Mouse (Mus musculus) neural tube, embryonic 14.5 days (tissue): ENCODE measurements around the gene Acyp1. TPM values are rescaled to one million over a fixed set of nuclear protein-coding genes. Genes with fewer than 3 reads are reported as not detected.

Experiments
- ATAC-seq: fragments of 200-750 bp; cut with Nextera tagmentation; 2 replicates; pipeline ENCODE4 v1.8.0; 2017; ENCODE audit warnings: low read depth, mild to moderate bottlenecking, moderate TSS enrichment, moderate library complexity
- H3K27ac ChIP-seq: fragments of 300-500 bp; sonication (generic); 2 replicates; pipeline ENCODE4 v1.5.1; 2014; ENCODE audit warnings: low read depth, mild to moderate bottlenecking, control low read depth, low read length, moderate library complexity, mixed read lengths
- H3K27me3 ChIP-seq: fragments of 300-500 bp; sonication (generic); 2 replicates; pipeline ENCODE4 v1.6.1; 2014; ENCODE audit warnings: low read length; ENCODE audit not compliant: control insufficient read depth, insufficient read depth
- H3K36me3 ChIP-seq: fragments of 300-500 bp; sonication (generic); 2 replicates; pipeline ENCODE4 v1.6.1; 2014; ENCODE audit warnings: low read length, mixed read lengths; ENCODE audit not compliant: control insufficient read depth, insufficient read depth
- H3K4me1 ChIP-seq: fragments of 300-500 bp; sonication (generic); 2 replicates; pipeline ENCODE4 v1.6.1; 2014; ENCODE audit warnings: low read length; ENCODE audit not compliant: control insufficient read depth, insufficient read depth
- H3K4me2 ChIP-seq: fragments of 300-500 bp; sonication (generic); 2 replicates; pipeline ENCODE4 v1.6.1; 2014; ENCODE audit warnings: mild to moderate bottlenecking, low read depth, low read length, control low read depth
- H3K4me3 ChIP-seq: fragments of 300-500 bp; sonication (generic); 2 replicates; pipeline ENCODE4 v1.5.1; 2014; ENCODE audit warnings: low read depth, low read length, control low read depth, mixed read lengths
- H3K9ac ChIP-seq: fragments of 300-500 bp; sonication (generic); replicated peaks from 2 replicates; pipeline ENCODE4 v1.6.1; 2014; ENCODE audit warnings: low read depth, mild to moderate bottlenecking, control low read depth, low read length, mixed read lengths
- H3K9me3 ChIP-seq: fragments of 300-500 bp; sonication (generic); 2 replicates; pipeline ENCODE4 v1.6.1; 2016; ENCODE audit warnings: low read length; ENCODE audit not compliant: control insufficient read depth
- WGBS: fragments of 180-500 bp; shearing (Covaris S2); extraction: QIAGEN DNeasy Blood & Tissue Kit; methylation state at CpG from one replicate; pipeline ENCODE4 v1.1.7; 2014; 5-methylcytosine and 5-hydroxymethylcytosine counted together
- polyA plus RNA-seq: library from polyadenylated mRNA; unstranded; fragments of >200 nt; fragmentation: Nextera tagmentation; extraction: Ambion mirVana; gene quantifications from 2 replicates; pipeline ENCODE4 v1.2.1, GENCODE M21; 2014

Gene Acyp1
- polyA plus RNA-seq, 1 experiment from 2014 or later, result 55.7 TPM

DNA sequence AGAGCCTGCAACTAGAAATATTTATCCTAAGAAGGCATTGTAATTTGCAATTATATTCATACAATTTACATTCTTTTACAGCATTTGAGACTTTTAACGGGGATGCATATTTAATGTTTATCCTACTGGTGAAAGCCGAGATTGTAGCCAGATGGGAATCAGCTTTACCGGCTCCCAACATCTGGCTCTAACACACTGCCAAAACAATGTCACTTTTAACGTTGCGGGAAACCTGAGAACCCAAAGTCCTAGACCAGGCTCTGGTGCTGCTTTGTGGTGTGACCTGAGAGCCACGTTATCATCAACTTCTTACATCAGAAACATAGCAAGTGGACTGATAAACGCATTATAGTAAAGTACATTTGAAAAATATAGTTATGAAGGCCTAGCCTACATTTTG lies 23.3 kb downstream of the Acyp1 start:
- Histone ChIP-seq H3K4me3 (no peak overlapping the region), H3K36me3 (no peaks in the 10 kb centered on the region; the same call in 1 of the 2 replicates), H3K9me3 (no peaks in the 10 kb centered on the region), H3K4me1 (0 out of 2 replicates have a peak, but pooled peaks cover 8% of the 10 kb centered on the region), H3K9ac (no peak overlapping the region), H3K27ac (no peak overlapping the region), H3K4me2 (no peak overlapping the region), H3K27me3 (no peaks in the 10 kb centered on the region)
- no peak for ATAC-seq
- 63% methylated on average over 7 of the region's 7 CpGs for WGBS

DNA sequence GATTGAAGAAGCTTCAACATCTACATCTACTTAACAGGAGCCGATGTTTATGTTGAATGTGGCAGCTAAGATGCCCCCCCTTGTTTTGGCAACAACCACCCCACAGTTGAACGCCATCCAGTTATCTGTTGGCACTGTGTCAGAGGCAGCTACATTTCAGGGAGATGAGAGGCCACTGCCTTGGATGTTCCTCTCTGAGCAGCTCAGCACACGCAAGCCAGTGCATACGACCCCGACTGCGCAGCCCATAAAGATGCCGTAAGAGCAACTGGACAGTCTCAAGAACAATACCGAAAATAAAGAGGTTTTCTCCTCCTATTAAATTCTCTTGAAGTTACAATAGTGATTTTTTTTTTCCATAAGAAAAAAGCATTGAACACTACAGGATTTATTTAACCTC lies 23.7 kb downstream of the Acyp1 start:
- H3K36me3 ChIP-seq, result no peaks in the 10 kb centered on the region; the same call in 1 of the 2 replicates
- H3K4me2 ChIP-seq, result no peak overlapping the region
- no peaks in the 10 kb centered on the region for H3K9me3 ChIP-seq
- H3K4me3 ChIP-seq, result no peak overlapping the region
- ATAC-seq, result no peak
- 0 out of 2 replicates have a peak, but pooled peaks cover 6% of the 10 kb centered on the region for H3K4me1 ChIP-seq
- H3K27me3 ChIP-seq, result no peaks in the 10 kb centered on the region
- H3K27ac ChIP-seq, result no peak overlapping the region
- WGBS, result 73% methylated on average over 8 of the region's 8 CpGs
- H3K9ac ChIP-seq, result no peak overlapping the region

DNA sequence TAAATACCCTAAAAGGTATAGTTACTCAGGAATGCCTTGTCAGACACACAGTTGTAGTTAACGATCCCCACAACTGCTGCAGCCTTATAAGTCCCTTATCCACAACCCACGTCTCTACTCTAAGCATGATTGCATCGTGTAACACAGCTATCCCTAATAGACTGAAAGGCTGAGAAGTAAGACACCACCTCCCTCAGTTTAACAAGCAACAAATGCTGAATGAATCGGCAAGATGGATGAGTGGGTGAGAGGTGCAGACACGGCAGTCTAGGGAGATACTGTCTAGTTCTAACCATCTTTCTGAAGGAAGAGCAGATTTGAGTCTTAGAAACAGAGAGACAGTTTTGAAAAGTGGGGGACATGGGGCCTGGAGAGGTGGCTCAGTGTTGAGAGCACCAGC lies 25.0 kb downstream of the Acyp1 start:
- no peak overlapping the region for H3K27ac ChIP-seq
- no peak overlapping the region for H3K9ac ChIP-seq
- WGBS, result 81% methylated on average over 5 of the region's 5 CpGs
- H3K36me3 ChIP-seq, result peaks cover under 1% of the 10 kb centered on the region; the same call in 1 of the 2 replicates
- H3K4me1 ChIP-seq, result 0 out of 2 replicates have a peak, but pooled peaks cover 6% of the 10 kb centered on the region
- H3K9me3 ChIP-seq, result no peaks in the 10 kb centered on the region
- no peaks in the 10 kb centered on the region for H3K27me3 ChIP-seq
- H3K4me3 ChIP-seq, result no peak overlapping the region
- no peak for ATAC-seq
- H3K4me2 ChIP-seq, result no peak overlapping the region

DNA sequence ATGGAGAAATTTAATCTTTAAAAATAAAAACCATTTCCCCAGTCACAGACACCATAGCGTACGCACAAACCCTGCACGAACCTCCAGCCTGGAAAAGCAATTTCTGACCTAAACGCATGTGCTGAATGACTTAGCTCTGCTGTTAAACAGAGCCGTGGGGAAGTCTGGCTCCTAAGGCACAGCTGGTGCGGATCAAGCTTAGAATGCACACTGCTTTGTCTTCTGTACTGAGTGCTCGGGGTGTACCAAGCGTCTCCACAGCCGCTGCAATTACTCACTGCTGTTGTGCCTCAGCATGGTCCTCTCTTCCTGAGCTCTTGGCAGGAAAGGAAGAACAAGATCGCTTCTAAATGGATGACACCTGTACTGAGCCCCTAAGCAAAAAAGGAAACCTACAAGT lies 25.7 kb downstream of the Acyp1 start:
- no peak overlapping the region for H3K4me3 ChIP-seq
- no peaks in the 10 kb centered on the region for H3K9me3 ChIP-seq
- 0 out of 2 replicates have a peak, but pooled peaks cover 6% of the 10 kb centered on the region for H3K4me1 ChIP-seq
- no peak overlapping the region for H3K9ac ChIP-seq
- H3K4me2 ChIP-seq, result no peak overlapping the region
- H3K36me3 ChIP-seq, result 0 out of 2 replicates have a peak, but pooled peaks cover 5% of the 10 kb centered on the region
- H3K27ac ChIP-seq, result no peak overlapping the region
- WGBS, result 39% methylated on average over 10 of the region's 10 CpGs
- ATAC-seq, result no peak
- no peaks in the 10 kb centered on the region for H3K27me3 ChIP-seq

DNA sequence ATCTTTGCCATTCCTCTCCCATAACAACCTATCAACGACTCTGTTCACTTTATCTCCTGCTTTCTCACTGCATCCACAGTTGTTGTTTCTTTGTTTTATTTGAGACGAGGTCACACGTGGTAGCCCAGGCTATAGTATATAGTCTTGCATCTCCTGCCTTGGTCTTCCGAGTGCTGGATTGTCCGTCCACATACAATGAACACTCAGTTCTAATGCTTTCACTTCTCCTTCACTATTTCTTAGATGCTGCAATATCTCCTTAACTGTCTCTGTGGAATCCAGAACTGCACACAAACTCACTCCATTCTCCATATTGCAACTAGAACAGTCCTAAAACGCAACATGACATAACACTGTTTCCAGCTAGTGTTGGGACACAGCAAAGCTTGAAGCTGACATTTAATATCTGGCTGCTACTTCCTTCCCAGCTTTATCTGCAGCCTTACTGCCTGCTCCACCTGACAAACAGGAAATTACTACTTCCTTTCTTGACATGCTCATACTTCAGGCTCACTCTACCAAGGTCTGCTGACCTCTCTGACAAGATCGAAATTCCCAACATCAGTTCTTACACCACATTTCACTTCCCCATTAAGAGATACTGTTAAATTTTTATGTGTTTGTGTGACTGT lies 31.1 kb downstream of the Acyp1 start:
- Histone ChIP-seq H3K9ac (no peak overlapping the region), H3K27ac (no peak overlapping the region), H3K4me2 (no peak overlapping the region), H3K9me3 (no peaks in the 10 kb centered on the region), H3K36me3 (0 out of 2 replicates have a peak, but pooled peaks cover 5% of the 10 kb centered on the region), H3K4me1 (no peaks in the 10 kb centered on the region), H3K27me3 (no peaks in the 10 kb centered on the region), H3K4me3 (no peak overlapping the region)
- ATAC-seq, result no peak
- 87% methylated on average over 7 of the region's 7 CpGs for WGBS

DNA sequence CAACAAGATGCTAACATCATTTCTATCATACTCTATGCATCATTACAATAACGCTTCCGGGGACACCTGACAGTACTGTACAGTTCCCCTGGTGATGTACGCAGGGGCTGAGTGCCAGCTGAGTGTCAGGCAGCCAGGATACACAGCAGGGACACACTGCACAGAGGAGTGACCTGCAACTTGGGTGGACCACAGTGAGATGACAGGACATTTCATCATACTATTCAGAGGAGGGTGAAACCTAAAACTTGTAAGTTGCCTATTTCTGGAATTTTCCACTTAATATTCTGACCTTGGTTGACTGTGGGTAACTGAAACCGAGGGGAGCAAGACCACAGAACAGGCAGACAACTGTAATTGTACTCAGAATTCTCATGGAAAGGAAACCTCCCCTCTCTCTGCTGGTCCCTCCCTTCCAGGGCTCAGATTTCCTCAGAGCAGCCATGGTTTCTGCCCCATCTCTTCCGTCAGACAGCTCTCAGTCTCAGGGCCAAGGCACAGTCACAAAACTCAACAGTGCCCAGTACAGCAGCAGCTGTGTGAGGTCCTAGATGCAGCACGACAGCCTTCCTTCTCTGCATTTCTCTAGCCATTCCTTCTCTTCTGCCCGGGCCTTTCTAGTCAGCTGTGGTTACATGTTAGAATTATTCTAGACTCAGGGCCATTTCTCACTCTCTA lies 32.0 kb downstream of the Acyp1 start:
- no peak for ATAC-seq
- 69% methylated on average over 7 of the region's 7 CpGs for WGBS
- Histone ChIP-seq H3K9me3 (no peaks in the 10 kb centered on the region), H3K4me1 (no peaks in the 10 kb centered on the region), H3K36me3 (0 out of 2 replicates have a peak, but pooled peaks cover 5% of the 10 kb centered on the region), H3K4me2 (no peak overlapping the region), H3K9ac (no peak overlapping the region), H3K27ac (no peak overlapping the region), H3K4me3 (no peak overlapping the region), H3K27me3 (no peaks in the 10 kb centered on the region)

DNA sequence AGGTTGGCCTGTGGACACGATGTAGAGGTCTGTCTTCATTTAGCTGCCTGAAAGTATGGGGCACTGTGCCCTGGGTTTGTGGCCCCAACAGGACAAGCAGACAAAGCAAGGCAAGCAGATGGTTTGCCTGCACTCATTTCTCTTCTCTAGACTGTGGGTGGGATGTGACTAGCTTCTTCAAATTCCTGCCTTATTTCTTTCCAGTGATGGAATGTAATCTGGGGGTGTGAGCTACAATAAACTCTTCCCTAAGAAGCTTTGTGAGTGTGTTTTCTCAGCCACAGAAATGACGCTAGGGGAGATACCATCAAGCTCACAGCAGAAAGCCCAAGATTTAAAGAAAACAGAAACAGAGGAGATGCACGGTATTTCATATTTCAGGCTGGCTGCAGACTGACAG lies 36.2 kb downstream of the Acyp1 start:
- WGBS, result 90% methylated on average over 3 of the region's 3 CpGs
- Histone ChIP-seq H3K4me1 (no peaks in the 10 kb centered on the region), H3K27me3 (no peaks in the 10 kb centered on the region), H3K27ac (no peak overlapping the region), H3K4me2 (no peak overlapping the region), H3K9ac (no peak overlapping the region), H3K9me3 (no peaks in the 10 kb centered on the region), H3K4me3 (no peak overlapping the region), H3K36me3 (no peaks in the 10 kb centered on the region)
- no peak for ATAC-seq

DNA sequence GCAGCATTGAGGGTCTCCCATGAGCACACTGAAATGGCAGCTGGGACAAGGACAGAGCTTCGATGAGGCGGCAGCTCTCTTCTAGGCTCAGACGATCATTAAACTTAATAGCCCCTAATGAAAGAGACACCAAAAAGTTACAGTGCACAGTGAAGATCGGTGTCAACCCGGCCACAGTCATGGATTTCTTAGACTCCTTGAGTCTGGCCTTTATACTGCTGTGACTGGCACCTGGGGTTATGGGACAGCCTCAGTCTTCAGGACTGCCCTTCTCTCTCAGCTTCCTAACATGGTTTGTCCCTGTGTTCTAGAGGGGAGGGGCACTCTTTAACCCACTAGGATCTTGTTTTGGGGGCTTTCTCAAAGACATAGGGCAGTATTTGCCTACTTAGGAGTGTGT lies 50.7 kb downstream of the Acyp1 start:
- no peaks in the 10 kb centered on the region for H3K27me3 ChIP-seq
- H3K4me1 ChIP-seq, result no peaks in the 10 kb centered on the region
- 22% methylated on average over 5 of the region's 5 CpGs for whole genome bisulfite sequencing
- 0 out of 2 replicates have a peak, but pooled peaks cover 8% of the 10 kb centered on the region for H3K36me3 ChIP-seq
- H3K27ac ChIP-seq, result no peak overlapping the region
- no peak for ATAC-seq
- no peak overlapping the region for H3K4me2 ChIP-seq
- H3K4me3 ChIP-seq, result no peak overlapping the region
- no peaks in the 10 kb centered on the region for H3K9me3 ChIP-seq
- no peak overlapping the region for H3K9ac ChIP-seq
